In the genomic region with DNA sequence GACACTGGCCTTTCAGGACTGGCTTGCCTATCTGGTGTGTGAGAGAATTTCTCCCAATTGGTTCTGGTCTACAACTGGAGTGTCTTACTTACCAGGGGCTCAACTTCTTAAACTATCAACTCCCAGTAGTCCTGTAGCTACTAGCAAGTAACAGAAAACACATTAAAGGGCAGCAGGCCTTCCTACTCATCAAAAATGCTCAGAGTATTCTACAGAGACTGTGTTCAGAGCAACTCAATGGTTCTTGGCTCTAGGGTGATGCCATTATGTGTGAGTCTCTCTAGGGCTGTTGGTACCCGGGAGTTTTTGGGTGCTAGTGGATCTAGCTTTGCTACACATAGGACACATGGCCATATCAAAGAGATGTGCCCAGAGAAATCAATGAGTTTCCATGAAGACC, we compare ENCODE assay signal across 22 mouse cellular contexts. TPM values are rescaled to one million over a fixed set of nuclear protein-coding genes. Genes with fewer than 3 reads are reported as not detected.
DNase-seq lines count a peak whose midpoint lies in the region; ATAC-seq and TF ChIP-seq lines count a peak whose summit lies in the region.
"Had no signal": no experiment of that assay in that cellular context is flagged by ENCODE, and none has a peak within 500 bp of the region (broad histone marks: within the 10 kb centered on the region; RNA-seq: fewer than 3 reads in every experiment).

No protein-coding gene starts in this region.

- H3K27me3 ChIP-seq in forebrain, embryonic 14.5 days (replicated peaks; ENCODE audit: control insufficient read depth, insufficient read depth, low read length) = 0 out of 2 replicates have a peak, but pooled peaks cover 6% of the 10 kb centered on the region

- peak overlapping the region; percentile 100 for H3K9ac ChIP-seq in forebrain, embryonic 14.5 days (ENCODE audit: low read length)
- H3K9ac ChIP-seq: embryonic facial prominence, embryonic 13.5 days; hindbrain, embryonic 15.5 days; liver, postnatal 0 days; stomach, embryonic 15.5 days had no signal

- H3K9me3 ChIP-seq in forebrain, embryonic 14.5 days (replicated peaks; ENCODE audit: control insufficient read depth, low read length) = no peaks in the 10 kb centered on the region
- H3K9me3 ChIP-seq: embryonic facial prominence, embryonic 13.5 days; hindbrain, embryonic 15.5 days; stomach, embryonic 15.5 days had no signal

- DNase-seq in left cerebral cortex, adult 2 months (ENCODE audit: extremely low spot score in 1 of 2, low spot score in 2 of 2) = no peak
- DNase-seq in left cerebral cortex, adult 9 months (ENCODE audit: low spot score in 2 of 2) = no peak
- DNase-seq in brain, embryonic 18.5 days (ENCODE audit: low read depth, low spot score) = peak; percentile 18
- DNase-seq in embryo, embryonic 11 days = peak; percentile 3
- peak; percentile 50 for DNase-seq in forebrain, embryonic 14.5 days (ENCODE audit: low spot score)
- no peak for DNase-seq in kidney, postnatal 36 days
- no peak for DNase-seq in spleen, postnatal 10 days (ENCODE audit: low spot score in 2 of 2)
- DNase-seq: heart, postnatal 14 days; kidney, adult 8-10 months; liver; liver, postnatal 0 days; lung, postnatal 14 days; spleen, adult 18-20 months had no signal

- peak overlapping the region; percentile 98 for H3K27ac ChIP-seq in left cerebral cortex, adult 2 months
- H3K27ac ChIP-seq in forebrain, embryonic 14.5 days (ENCODE audit: low read depth, low read length) = peak overlapping the region; percentile 100
- H3K27ac ChIP-seq: embryonic facial prominence, embryonic 13.5 days; hindbrain, embryonic 15.5 days; stomach, embryonic 15.5 days had no signal

- ATAC-seq in forebrain, embryonic 14.5 days = no peak
- ATAC-seq: liver, postnatal 0 days had no signal

- peak overlapping the region; percentile 48 for H3K4me3 ChIP-seq in left cerebral cortex, adult 2 months
- peak overlapping the region; percentile 95 for H3K4me3 ChIP-seq in forebrain, embryonic 14.5 days (ENCODE audit: low read depth, low read length)
- H3K4me3 ChIP-seq: embryonic facial prominence, embryonic 13.5 days; hindbrain, embryonic 15.5 days; myocyte; stomach, embryonic 15.5 days had no signal

- 0% methylated on average over 1 of the region's 1 CpGs for WGBS in forebrain, embryonic 14.5 days

- peak overlapping the region; percentile 64 for H3K4me2 ChIP-seq in forebrain, embryonic 14.5 days (ENCODE audit: low read length)
- H3K4me2 ChIP-seq: embryonic facial prominence, embryonic 13.5 days; heart, embryonic 11.5 days; hindbrain, embryonic 15.5 days; stomach, embryonic 15.5 days had no signal

- no peaks in the 10 kb centered on the region for H3K36me3 ChIP-seq in forebrain, embryonic 14.5 days (ENCODE audit: control insufficient read depth, insufficient read depth, low read length)
- H3K36me3 ChIP-seq: embryonic facial prominence, embryonic 13.5 days; hindbrain, embryonic 15.5 days; stomach, embryonic 15.5 days had no signal

- no peak for TF ChIP-seq CTCF in left cerebral cortex, adult 2 months (IDR thresholded peaks at IDR 0.05)

- intact Hi-C loops in left cerebral cortex, adult 2 months (cut with DNase I) = loop anchor here (5.0 to 10.0 kb wide), 5 partner anchors 573 to 1996 kb away; a partner anchor contains a TSS

- no peaks in the 10 kb centered on the region for H3K4me1 ChIP-seq in forebrain, embryonic 14.5 days (ENCODE audit: control insufficient read depth, insufficient read depth, low read length)

RNA-seq across cellular contexts. Expression of a gene that starts 3.5 kb away (rescaled TPM):
- 100 to 1,000 TPM; 111 to 112 TPM for total RNA-seq in left cerebral cortex, adult 2 months (2021)
- polyA plus RNA-seq in forebrain, embryonic 14.5 days (2014; fragmentation: Nextera tagmentation; extraction: Ambion mirVana) = 72.6 and 77.7 TPM in 2 replicates
- total RNA-seq: heart, postnatal 14 days; megakaryocyte-erythroid progenitor cell, adult 5-6 weeks had no signal
- polyA plus RNA-seq: gonadal fat pad, adult 2 months; liver, postnatal 0 days; myocyte had no signal

RNA-seq across cellular contexts. Expression of a gene that starts 6.1 kb away (rescaled TPM):
- total RNA-seq in left cerebral cortex, adult 2 months (2021) = 1 to 10 TPM; 6.9 to 8.6 TPM
- polyA plus RNA-seq in forebrain, embryonic 14.5 days (2014; fragmentation: Nextera tagmentation; extraction: Ambion mirVana) = 2.2 and 3.6 TPM in 2 replicates
- total RNA-seq: adrenal gland, postnatal 4 days; ES-E14; heart, postnatal 14 days; megakaryocyte-erythroid progenitor cell, adult 5-6 weeks had no signal
- polyA plus RNA-seq: embryonic facial prominence, embryonic 13.5 days; gonadal fat pad, adult 2 months; heart, embryonic 11.5 days; hindbrain, embryonic 15.5 days; liver, postnatal 0 days; myocyte; stomach, embryonic 15.5 days had no signal

Comparison
In these comparisons a context has a peak if more than half of its experiments do, and no peak if none do; other contexts are left out.
1. DNase-seq: peak in brain, embryonic 18.5 days (single experiment), embryo, embryonic 11 days (single experiment) and forebrain, embryonic 14.5 days (single experiment); none in left cerebral cortex, adult 2 months (0 of 2), left cerebral cortex, adult 9 months (0 of 2), kidney, postnatal 36 days (0 of 2) and spleen, postnatal 10 days (0 of 2).